Mouse (Mus musculus) spleen, adult 2 months (tissue): Measurements from ENCODE around the gene Pcyt2. TPM values are rescaled to one million over a fixed set of nuclear protein-coding genes. Genes with fewer than 3 reads are reported as not detected.
A peak's percentile ranks its signal among the peaks of the same experiment; 100 is the strongest.

Source experiments
- DNase-seq, 2 experiments: peaks; one replicate each; pipeline versions ENCODE4 v3.0.0 to v3.0.0-alpha.2; 2012 to 2021; ENCODE audit warnings: low spot score in 2 of 2, low read depth in 1 of 2
- H3K27ac ChIP-seq: fragments of 200-500 bp; 2 replicates; pipeline ENCODE4 v1.5.1; 2012; ENCODE audit warnings: low read length, inconsistent platforms; ENCODE audit not compliant: insufficient read depth
- H3K27me3 ChIP-seq: fragments of 200-500 bp; 2 replicates; pipeline ENCODE4 v1.6.1; 2012; ENCODE audit warnings: mild to moderate bottlenecking, moderate library complexity, low read length, inconsistent platforms; ENCODE audit not compliant: control insufficient read depth, insufficient read depth
- H3K36me3 ChIP-seq: fragments of 200-500 bp; 2 replicates; pipeline ENCODE4 v1.6.1; 2012; ENCODE audit warnings: mild to moderate bottlenecking, low read length, inconsistent platforms; ENCODE audit not compliant: control insufficient read depth, insufficient read depth
- H3K4me1 ChIP-seq: fragments of 200-500 bp; 2 replicates; pipeline ENCODE4 v1.6.1; 2011; ENCODE audit warnings: inconsistent platforms; ENCODE audit not compliant: control insufficient read depth, insufficient read depth, insufficient read length
- H3K4me3 ChIP-seq: fragments of 200-500 bp; 2 replicates; pipeline ENCODE4 v1.5.1; 2011; ENCODE audit warnings: mild to moderate bottlenecking, inconsistent platforms; ENCODE audit not compliant: insufficient read depth, insufficient read length; ENCODE audit errors: extremely low read depth
- CTCF ChIP-seq: fragments of 200-500 bp; IDR thresholded peaks from 2 replicates; pipeline ENCODE4 v1.5.1; 2011; ENCODE audit warnings: mild to moderate bottlenecking, inconsistent platforms; ENCODE audit not compliant: insufficient read depth, insufficient read length, insufficient replicate concordance; ENCODE audit errors: extremely low read depth
- POLR2A ChIP-seq: fragments of 200-500 bp; IDR thresholded peaks from 2 replicates; pipeline ENCODE4 v1.6.1; 2011; ENCODE audit warnings: low read depth, low read length, inconsistent platforms
- WGBS: fragments of 180-500 bp; shearing (Covaris S2); methylation state at CpG from one replicate; pipeline ENCODE4 v1.1.7; 2018; 5-methylcytosine and 5-hydroxymethylcytosine counted together
- polyA plus RNA-seq: library from polyadenylated mRNA; depleted of rRNA; stranded (reverse); fragments of >200 nt; gene quantifications from 2 replicates; pipeline ENCODE4 v1.2.3, GENCODE M21; 2012

Pcyt2 gene
- polyA plus RNA-seq, 1 experiment = 139 TPM

DNA sequence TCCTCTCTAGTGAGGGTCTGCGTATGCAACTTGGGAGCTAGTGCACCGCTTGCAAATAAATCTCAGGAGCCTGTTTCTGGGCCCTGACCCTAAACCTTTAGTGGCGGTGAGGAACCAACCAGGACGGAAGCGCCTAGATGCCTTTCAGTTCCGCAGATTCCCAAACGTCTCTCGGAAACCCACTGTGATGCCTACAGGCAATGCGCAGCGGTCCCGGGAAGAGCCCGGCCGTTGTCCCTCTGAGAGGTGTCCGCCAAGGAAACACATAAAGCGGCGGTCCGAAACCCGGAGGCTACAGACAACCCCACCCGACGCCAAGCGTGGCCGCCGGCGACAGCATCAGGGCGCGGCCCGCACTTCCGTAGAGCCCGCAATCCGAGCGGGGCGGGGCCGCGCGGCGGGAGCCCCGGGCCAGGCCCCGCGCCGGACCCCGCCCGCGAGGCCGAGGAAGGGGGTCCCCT lies 36.8 kb downstream of the Pcyt2 start:
- H3K4me1 ChIP-seq = peaks cover 17% of the 10 kb centered on the region; the same call in 1 of the 2 replicates
- peak in 1 of 2 experiments; percentile 37 for DNase-seq
- peak overlapping the region; percentile 91 for H3K4me3 ChIP-seq
- under 1% methylated on average over 44 of the region's 44 CpGs for WGBS
- TF ChIP-seq CTCF (no peak), POLR2A (no peak)
- H3K27ac ChIP-seq = peak overlapping the region; percentile 94
- H3K36me3 ChIP-seq = peaks cover 20% of the 10 kb centered on the region
- no peaks in the 10 kb centered on the region for H3K27me3 ChIP-seq

DNA sequence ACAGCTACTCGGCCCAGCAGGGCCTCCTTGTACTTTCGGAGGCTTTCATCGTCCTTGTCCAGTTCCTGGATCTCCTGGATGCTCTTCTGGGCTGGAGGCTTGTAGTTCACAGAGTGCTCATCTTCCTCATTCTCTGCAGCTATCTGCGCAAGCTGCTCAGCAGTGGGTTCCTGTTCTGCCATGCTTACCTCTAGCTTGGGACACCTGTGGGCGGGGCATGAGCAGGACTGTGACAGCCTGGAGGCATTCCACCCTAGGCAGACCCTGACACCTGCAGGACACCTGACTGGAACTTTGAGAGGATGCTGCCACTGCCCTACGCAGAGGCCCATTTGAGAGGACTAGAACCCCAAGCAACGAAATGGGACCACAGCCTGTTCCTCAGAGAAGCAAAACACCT lies 37.5 kb downstream of the Pcyt2 start:
- H3K27me3 ChIP-seq = no peaks in the 10 kb centered on the region
- H3K4me1 ChIP-seq = peaks cover 17% of the 10 kb centered on the region; the same call in 1 of the 2 replicates
- WGBS = 40% methylated on average over 7 of the region's 7 CpGs
- peaks cover 20% of the 10 kb centered on the region for H3K36me3 ChIP-seq
- TF ChIP-seq CTCF (no peak), POLR2A (no peak)
- H3K4me3 ChIP-seq = peak overlapping the region; percentile 91
- DNase-seq = peak in 1 of 2 experiments; percentile 34
- H3K27ac ChIP-seq = peak overlapping the region; percentile 94

DNA sequence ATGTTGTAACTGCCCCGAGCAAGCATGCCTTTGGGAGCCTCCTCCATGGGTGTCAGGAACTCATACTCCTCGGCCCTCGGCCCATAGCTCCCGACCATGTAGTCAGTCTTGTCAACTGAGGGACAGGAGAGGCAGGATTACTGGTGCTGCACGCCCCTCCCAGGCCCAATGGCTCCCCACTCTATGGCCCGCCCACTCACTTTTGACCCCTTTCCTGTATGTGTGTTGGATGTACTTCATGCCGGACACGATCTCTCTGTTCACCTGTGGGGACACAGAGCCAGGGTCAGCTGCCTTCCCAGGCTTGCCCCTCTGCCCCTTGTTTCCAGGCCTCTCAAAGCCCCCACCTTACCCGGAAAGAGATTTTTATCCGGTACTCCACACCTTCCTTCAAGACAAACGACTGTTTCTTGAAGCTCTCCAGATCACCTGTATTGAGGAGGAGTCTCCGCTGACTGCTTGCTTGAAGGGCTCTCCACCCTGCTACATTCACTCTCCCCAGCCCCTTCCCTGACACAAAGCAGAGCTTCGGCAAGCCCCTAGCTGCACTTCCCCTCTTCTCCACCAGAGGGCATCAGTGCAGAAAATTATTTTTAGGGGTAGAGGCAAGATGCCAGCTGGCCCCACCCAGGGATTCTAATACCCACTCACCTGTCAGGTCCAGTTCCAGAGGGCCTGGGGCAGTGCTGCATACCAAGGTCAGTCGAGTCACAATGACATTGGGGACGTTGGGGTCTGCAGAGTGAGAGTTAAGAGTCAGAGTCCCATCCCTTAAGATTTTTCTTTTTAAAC lies 38.2 kb downstream of the Pcyt2 start:
- Histone ChIP-seq H3K36me3 (peaks cover 20% of the 10 kb centered on the region), H3K27me3 (no peaks in the 10 kb centered on the region), H3K27ac (peak overlapping the region; percentile 94; the same call in 1 of the 2 replicates), H3K4me3 (peak overlapping the region; percentile 27; the same call in 1 of the 2 replicates), H3K4me1 (peaks cover 17% of the 10 kb centered on the region; the same call in 1 of the 2 replicates)
- peak; percentile 58 to 73 for DNase-seq
- WGBS = 65% methylated on average over 15 of the region's 15 CpGs
- TF ChIP-seq POLR2A (no peak), CTCF (peak; percentile 75; the same call in 1 of the 2 replicates)

DNA sequence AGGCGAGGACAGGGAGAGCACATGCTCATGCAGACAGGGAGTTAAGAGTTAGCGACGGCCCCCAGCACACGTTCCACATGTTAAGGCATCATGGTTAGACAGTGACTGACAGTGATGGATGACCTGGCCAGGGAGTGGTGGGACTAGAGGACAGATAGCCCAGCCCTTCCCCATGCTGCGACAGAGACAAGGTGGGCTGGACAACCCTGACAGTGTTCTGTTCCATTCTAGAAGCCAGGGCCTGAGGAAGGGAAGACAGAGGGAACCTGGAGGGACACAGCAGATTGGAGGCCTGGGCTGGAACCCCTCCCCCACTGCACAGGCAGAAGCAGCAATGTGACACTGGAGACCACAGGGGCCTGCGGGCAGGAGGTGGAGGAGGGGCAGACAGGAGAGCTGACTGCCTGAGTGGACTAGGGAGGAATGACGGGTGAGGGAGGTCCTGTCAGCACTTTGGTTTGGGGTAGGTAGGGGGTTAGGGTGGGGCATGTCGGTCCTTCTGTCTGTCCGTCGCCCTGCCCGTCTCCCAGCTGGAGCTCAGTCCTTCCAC lies 39.0 kb downstream of the Pcyt2 start:
- peak in 1 of 2 experiments; percentile 23 for DNase-seq
- Histone ChIP-seq H3K36me3 (peaks cover 20% of the 10 kb centered on the region), H3K4me3 (no peak overlapping the region), H3K4me1 (peaks cover 17% of the 10 kb centered on the region; the same call in 1 of the 2 replicates), H3K27ac (no peak overlapping the region), H3K27me3 (no peaks in the 10 kb centered on the region)
- 93% methylated on average over 11 of the region's 11 CpGs for WGBS
- TF ChIP-seq CTCF (no peak), POLR2A (no peak)

DNA sequence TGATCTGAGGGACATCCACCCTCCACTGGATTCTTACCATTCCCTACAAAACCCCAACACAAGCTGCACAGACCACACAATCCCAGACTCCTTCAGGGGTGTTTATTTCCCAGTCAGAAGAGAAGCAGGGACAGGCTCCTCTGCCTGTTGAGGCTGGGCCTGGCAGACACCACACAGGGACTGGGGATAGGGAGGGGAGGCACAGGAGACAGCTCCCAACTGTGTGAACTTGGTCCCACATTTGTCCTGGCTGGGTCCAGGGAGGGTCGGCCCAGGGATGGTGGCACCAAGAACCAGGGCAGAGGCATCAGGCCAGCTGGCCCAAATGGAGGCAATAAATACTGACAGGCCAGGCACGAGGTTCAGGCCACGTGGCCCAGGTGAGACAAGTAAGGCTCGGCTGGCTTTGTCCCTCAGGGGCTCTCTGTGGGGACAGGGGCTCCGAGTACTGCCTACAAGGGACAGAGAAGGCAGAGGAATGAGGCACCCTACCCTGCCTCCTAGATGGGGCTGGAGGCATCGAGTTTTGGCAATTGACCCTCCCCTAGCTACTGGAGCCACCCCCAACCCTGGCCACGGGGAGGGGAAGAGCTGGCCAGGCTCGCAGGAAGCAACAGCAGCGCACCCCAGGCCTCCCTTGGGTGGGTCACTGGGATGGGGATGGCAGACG lies 39.6 kb downstream of the Pcyt2 start:
- Histone ChIP-seq H3K4me3 (no peak overlapping the region), H3K27ac (no peak overlapping the region), H3K27me3 (no peaks in the 10 kb centered on the region), H3K4me1 (peaks cover 17% of the 10 kb centered on the region; the same call in 1 of the 2 replicates), H3K36me3 (peaks cover 20% of the 10 kb centered on the region)
- TF ChIP-seq CTCF (no peak), POLR2A (no peak)
- no peak for DNase-seq
- 82% methylated on average over 10 of the region's 10 CpGs for WGBS

DNA sequence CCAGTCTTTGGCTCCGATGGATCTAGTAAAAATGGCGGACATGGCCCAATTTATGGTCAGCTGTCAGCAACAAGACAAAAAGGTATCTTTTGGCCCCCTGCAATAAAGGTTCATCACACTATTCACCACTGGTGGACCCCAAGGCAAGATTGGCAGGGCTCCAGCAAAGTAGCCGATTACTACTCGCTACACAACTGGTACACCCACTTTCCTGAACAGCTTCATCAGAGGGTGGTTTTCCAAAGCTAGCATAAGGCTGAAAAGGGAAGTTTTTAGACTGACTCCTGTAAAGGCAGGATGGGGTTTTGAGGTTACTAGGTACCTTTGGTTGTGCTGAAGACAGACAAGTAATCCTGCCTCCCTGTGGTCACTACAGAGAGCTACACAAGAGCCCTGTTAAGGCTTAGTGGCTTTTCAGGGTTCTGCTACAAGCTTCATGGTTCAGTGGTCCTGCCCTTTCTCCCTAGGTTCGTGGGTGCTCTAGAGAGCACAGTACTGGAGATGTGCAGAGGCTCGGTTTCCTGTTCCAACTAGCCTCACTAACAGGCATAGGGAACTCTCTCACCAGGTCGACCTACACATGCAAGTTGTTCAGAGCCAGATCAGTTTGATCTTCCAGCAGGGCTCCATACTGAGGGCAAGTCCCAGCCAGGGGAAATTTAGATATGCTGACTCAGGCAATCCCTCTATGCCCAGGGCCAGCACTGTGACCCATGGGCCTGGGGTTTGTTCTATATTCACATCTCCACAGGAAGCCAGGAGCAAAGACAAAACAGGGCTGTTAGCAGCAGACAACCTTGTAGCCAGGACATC lies 40.3 kb downstream of the Pcyt2 start:
- H3K27me3 ChIP-seq = no peaks in the 10 kb centered on the region
- 65% methylated on average over 7 of the region's 7 CpGs for WGBS
- no peak overlapping the region for H3K4me3 ChIP-seq
- peaks cover 20% of the 10 kb centered on the region for H3K36me3 ChIP-seq
- H3K27ac ChIP-seq = no peak overlapping the region
- DNase-seq = peak in 1 of 2 experiments; percentile 39
- TF ChIP-seq POLR2A = no peak
- no peak for TF ChIP-seq CTCF
- peaks cover 15% of the 10 kb centered on the region; the same call in 1 of the 2 replicates for H3K4me1 ChIP-seq
